Mouse (Mus musculus): ENCODE results near the gene Prss1.
"Not testable (repeated sequence)": the region's sequence is repeated elsewhere in the genome, so short reads cannot be mapped to it uniquely, and the experiment has no call there.

Gene Prss1

DNA sequence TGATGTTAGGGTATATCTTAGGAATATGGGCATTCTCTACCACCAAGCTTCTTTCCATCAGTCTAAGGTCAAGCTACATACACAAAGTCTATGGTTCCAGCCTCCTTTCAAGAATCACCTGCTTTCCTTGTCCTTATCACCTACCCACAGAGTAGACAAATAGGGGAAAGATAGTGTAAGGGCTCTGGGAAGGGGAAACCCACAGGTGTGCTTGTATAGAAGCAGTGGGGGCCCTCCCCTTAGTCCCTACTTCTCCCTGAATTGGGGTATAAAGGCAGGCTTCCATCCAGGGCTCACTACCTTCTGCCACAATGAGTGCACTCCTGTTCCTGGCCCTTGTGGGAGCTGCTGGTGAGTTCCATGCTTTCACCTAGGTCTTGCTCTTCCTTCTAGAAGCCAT is at the start of gene Prss1:
Gene Prss1, plus strand, starts transcription at position 301 of the 400 bp plus-strand sequence.
- DNase-seq (ENCODE audit: low spot score in 2 of 2) = not testable (repeated sequence)

- not testable (repeated sequence) for DNase-seq (ENCODE audit: low spot score in 2 of 2)
These were observed 16.5 kb upstream of the Prss1 start for GRCm38 (mm10) chr6:41442261-41442660.

DNA sequence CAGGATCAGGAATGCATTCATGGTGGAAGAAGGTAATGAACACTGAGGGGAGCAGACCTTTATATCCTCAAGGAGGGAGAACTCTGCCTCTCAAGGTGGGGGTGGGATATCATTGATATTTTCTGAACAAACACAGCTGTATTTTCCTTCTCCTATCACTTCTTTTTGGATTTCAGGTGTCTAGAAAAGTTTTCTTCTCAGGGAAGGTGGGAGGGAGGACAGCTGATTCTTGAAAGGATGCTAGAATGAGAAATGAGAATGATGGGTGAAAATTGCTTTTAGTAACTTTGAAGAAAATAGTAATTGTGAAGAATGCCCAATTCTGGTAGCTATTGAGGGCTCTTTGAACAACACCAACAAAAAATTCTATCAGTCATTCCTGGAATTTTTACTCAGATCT is 12.7 kb upstream of the Prss1 start, which contains the start of gene Gm10334:
Gene Gm10334, minus strand, starts transcription at position 101 of the 400 bp plus-strand sequence.
- not testable (repeated sequence) for DNase-seq (ENCODE audit: low spot score in 2 of 2)

DNA sequence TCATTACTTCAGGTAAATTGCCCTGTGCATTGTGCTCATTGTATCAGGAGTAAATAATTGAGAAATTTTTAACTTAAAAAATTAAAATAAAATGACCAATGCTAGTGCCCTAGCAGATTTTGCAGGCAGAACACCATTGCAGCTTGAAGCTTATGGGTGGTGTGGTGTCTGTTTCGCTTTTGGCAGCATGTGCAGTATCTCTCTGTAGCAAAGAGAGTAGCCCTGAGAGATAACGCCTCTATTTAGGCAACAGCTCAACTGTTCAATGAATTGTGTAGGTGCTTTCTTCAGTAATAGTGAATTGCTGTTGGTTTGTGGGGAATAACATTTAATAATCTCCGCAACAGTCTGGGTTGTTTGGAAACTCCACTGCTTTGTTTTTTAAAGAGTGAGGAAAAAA is 40.6 kb downstream of the Prss1 start:
- DNase-seq (ENCODE audit: low spot score in 2 of 2) = no peak

GRCm38 (mm10) chr6:41504915-41505314 is 46.2 kb downstream of the Prss1 start:
- DNase-seq (ENCODE audit: low spot score in 2 of 2) = no peak

DNA sequence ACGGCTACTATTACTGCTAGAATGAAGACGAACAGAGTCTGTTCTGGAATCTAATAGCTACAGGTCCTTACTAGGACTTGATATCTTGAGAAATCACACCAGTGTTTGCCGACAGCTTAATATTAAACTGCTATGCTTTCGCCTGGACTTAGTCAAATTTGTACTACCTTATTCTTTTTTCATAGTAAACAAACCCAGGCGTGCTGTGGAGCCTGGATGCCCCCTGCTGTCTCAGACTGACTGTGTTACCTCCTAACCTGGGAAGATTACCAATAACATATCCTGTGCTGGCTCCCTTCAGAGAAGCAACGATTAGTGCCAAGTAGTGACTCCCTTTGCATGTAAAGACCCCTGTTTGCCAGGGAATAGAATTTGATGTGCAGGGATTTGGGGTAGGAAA is 46.6 kb downstream of the Prss1 start:
- DNase-seq (ENCODE audit: low spot score in 2 of 2) = no peak

All from frontal cortex, postnatal 14 days (tissue).